Mouse (Mus musculus) liver, adult 2 months (tissue): ENCODE data around the gene Meis2. TPM values are rescaled to one million over a fixed set of nuclear protein-coding genes. Genes with fewer than 3 reads are reported as not detected.

Experiments
- DNase-seq: peaks from one replicate; pipeline ENCODE4 v3.0.0-alpha.2; 2011; ENCODE audit warnings: low read depth, low spot score; ENCODE audit errors: extremely low read depth
- H3K27ac ChIP-seq: fragments of 200-500 bp; replicated peaks from 2 replicates; pipeline ENCODE4 v1.5.1; 2012; ENCODE audit warnings: low read depth, mild to moderate bottlenecking, control low read depth, inconsistent platforms, low read length; ENCODE audit not compliant: insufficient read depth
- H3K27me3 ChIP-seq: fragments of 200-500 bp; 2 replicates; pipeline ENCODE4 v1.6.1; 2012; ENCODE audit warnings: mild to moderate bottlenecking, moderate library complexity, low read length, inconsistent platforms; ENCODE audit not compliant: control insufficient read depth, insufficient read depth
- H3K36me3 ChIP-seq: fragments of 200-500 bp; 2 replicates; pipeline ENCODE4 v1.6.1; 2012; ENCODE audit warnings: low read length, inconsistent platforms; ENCODE audit not compliant: control insufficient read depth, insufficient read depth
- H3K4me1 ChIP-seq: fragments of 200-500 bp; 2 replicates; pipeline ENCODE4 v1.6.1; 2011; ENCODE audit warnings: low read length; ENCODE audit not compliant: control insufficient read depth, insufficient read depth
- H3K4me3 ChIP-seq: fragments of 200-500 bp; 2 replicates; pipeline ENCODE4 v1.5.1; 2011; ENCODE audit warnings: low read depth, mild to moderate bottlenecking, control low read depth, low read length, moderate library complexity; ENCODE audit not compliant: insufficient read depth
- H3K79me2 ChIP-seq: fragments of 200-500 bp; 2 replicates; pipeline ENCODE4 v1.6.1; 2012; ENCODE audit warnings: inconsistent platforms, mild to moderate bottlenecking, low read length, moderate library complexity; ENCODE audit not compliant: control insufficient read depth, insufficient read depth
- H3K9ac ChIP-seq: fragments of 200-500 bp; 2 replicates; pipeline ENCODE4 v1.6.1; 2012; ENCODE audit warnings: low read depth, mild to moderate bottlenecking, control low read depth, inconsistent platforms, low read length
- CTCF ChIP-seq: fragments of 200-500 bp; IDR thresholded peaks from 2 replicates; pipeline ENCODE4 v1.5.1; 2011; ENCODE audit warnings: low read depth, low read length, control low read depth
- POLR2A ChIP-seq: fragments of 200-500 bp; IDR thresholded peaks from 2 replicates; pipeline ENCODE4 v1.6.1; 2011; ENCODE audit warnings: low read length, control low read depth; ENCODE audit not compliant: insufficient read depth; ENCODE audit errors: extremely low read depth
- WGBS: fragments of 180-500 bp; shearing (Covaris S2); methylation state at CpG from one replicate; pipeline ENCODE4 v1.1.7; 2018; 5-methylcytosine and 5-hydroxymethylcytosine counted together
- polyA plus RNA-seq: library from polyadenylated mRNA; depleted of rRNA; stranded (reverse); fragments of >200 nt; gene quantifications from 2 replicates; pipeline ENCODE4 v1.2.3, GENCODE M21; 2012
- total RNA-seq: library from RNA; depleted of rRNA; stranded (reverse); fragments of >200 nt; gene quantifications from 2 replicates; pipeline ENCODE4 v1.2.3, GENCODE M21; 2014

Meis2 gene
- total and polyA plus RNA-seq, 2 experiments: 2.2 to 4.5 TPM

- Histone ChIP-seq H3K27ac (no peak overlapping the region), H3K27me3 (no peaks in the 10 kb centered on the region), H3K4me3 (no peak overlapping the region), H3K9ac (no peak overlapping the region), H3K79me2 (no peaks in the 10 kb centered on the region), H3K36me3 (no peaks in the 10 kb centered on the region), H3K4me1 (no peaks in the 10 kb centered on the region)
- WGBS: 75% methylated on average over 9 of the region's 9 CpGs
- DNase-seq: no peak
- TF ChIP-seq POLR2A (no peak), CTCF (no peak)
These were observed 144.0 kb downstream of the Meis2 start for GRCm38 (mm10) chr2:115921687-115922086.

GRCm38 (mm10) chr2:115920336-115920951 is 145.2 kb downstream of the Meis2 start:
- DNase-seq: no peak
- 76% methylated on average over 5 of the region's 5 CpGs for WGBS
- H3K4me3 ChIP-seq: no peak overlapping the region

GRCm38 (mm10) chr2:115919141-115920071 is 146.2 kb downstream of the Meis2 start:
- 91% methylated on average over 14 of the region's 14 CpGs for WGBS
- no peak overlapping the region for H3K27ac ChIP-seq
- H3K4me1 ChIP-seq: no peaks in the 10 kb centered on the region
- no peaks in the 10 kb centered on the region for H3K36me3 ChIP-seq
- H3K4me3 ChIP-seq: no peak overlapping the region
- H3K9ac ChIP-seq: no peak overlapping the region
- TF ChIP-seq POLR2A (no peak), CTCF (no peak)
- no peaks in the 10 kb centered on the region for H3K27me3 ChIP-seq
- DNase-seq: no peak
- H3K79me2 ChIP-seq: no peaks in the 10 kb centered on the region

More at GRCm38 (mm10) chr2:115920336-115920951, 145.2 kb downstream of the Meis2 start:
- TF ChIP-seq CTCF (no peak), POLR2A (no peak)
- no peaks in the 10 kb centered on the region for H3K27me3 ChIP-seq
- H3K79me2 ChIP-seq: no peaks in the 10 kb centered on the region
- H3K4me1 ChIP-seq: no peaks in the 10 kb centered on the region
- H3K9ac ChIP-seq: no peak overlapping the region
- no peaks in the 10 kb centered on the region for H3K36me3 ChIP-seq
- H3K27ac ChIP-seq: no peak overlapping the region

GRCm38 (mm10) chr2:115918561-115918960 is 147.1 kb downstream of the Meis2 start:
- no peak for DNase-seq
- TF ChIP-seq CTCF: no peak
- no peak for TF ChIP-seq POLR2A
- Histone ChIP-seq H3K9ac (no peak overlapping the region), H3K4me1 (no peaks in the 10 kb centered on the region), H3K27ac (no peak overlapping the region), H3K4me3 (no peak overlapping the region), H3K27me3 (no peaks in the 10 kb centered on the region), H3K79me2 (no peaks in the 10 kb centered on the region), H3K36me3 (no peaks in the 10 kb centered on the region)

- H3K4me1 ChIP-seq: peaks cover 2% of the 10 kb centered on the region; the same call in 1 of the 2 replicates
- WGBS: 71% methylated on average over 4 of the region's 4 CpGs
- no peak overlapping the region for H3K27ac ChIP-seq
- no peak overlapping the region for H3K9ac ChIP-seq
- DNase-seq: no peak
- H3K27me3 ChIP-seq: no peaks in the 10 kb centered on the region
- no peaks in the 10 kb centered on the region for H3K79me2 ChIP-seq
- H3K36me3 ChIP-seq: no peaks in the 10 kb centered on the region
- TF ChIP-seq POLR2A (no peak), CTCF (no peak)
- H3K4me3 ChIP-seq: no peak overlapping the region
These were observed 151.1 kb downstream of the Meis2 start for GRCm38 (mm10) chr2:115914539-115914938.
